Mouse (Mus musculus): ENCODE results near the gene Golga7b.

The Golga7b gene

DNA sequence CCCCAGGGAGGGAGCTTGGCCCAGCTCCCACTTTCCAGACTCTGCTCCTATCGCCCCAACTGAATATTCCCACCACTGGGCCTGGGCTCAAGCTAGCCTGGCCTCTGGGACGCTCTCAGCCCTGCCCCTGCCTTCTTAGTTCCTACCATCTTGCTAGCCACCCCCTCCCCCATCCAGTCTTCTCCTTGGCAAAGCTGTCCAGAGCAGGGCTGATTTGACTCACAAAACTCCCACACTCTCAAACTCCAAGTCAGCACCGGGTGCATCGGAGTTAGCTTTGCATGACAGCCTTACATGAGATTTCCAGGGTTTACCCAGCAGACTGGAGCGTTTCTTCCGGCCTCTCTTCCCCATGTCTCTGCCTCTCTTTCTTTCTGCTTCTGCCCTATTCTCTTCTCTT, 45.8 kb downstream of the Golga7b start:
- DNase-seq (ENCODE audit: low read depth, low spot score): no peak

DNA sequence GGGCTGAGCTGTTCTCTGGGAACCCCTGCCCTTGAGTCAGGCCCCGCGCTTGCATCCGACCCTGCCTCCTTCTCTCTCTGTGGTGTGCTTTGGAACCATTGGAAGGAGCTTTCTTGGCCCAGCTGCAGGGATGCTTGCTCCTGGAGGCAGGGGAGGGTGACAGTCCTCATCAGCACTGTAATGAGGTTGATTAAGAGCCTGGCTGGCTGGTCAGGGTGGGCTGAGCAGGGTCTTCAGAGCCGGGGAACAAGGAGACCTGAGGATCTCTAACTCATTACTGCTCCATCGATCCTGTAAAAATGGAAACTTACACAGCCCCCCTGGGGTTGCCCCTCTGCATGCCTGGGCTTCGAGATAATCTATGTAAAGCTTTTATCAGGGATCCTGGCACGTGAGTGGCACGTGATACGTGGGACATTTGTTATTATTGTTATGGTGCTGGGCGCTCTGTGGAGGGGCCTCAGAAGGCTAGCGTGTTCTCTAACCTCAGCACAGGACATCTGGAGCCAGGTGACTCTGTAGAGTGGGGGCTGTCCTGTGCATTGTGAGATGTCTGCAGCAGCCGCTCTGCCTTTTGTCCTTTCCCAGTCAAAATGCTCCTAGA, 55.9 kb downstream of the Golga7b start:
- no peak for DNase-seq (ENCODE audit: low read depth, low spot score)

DNA sequence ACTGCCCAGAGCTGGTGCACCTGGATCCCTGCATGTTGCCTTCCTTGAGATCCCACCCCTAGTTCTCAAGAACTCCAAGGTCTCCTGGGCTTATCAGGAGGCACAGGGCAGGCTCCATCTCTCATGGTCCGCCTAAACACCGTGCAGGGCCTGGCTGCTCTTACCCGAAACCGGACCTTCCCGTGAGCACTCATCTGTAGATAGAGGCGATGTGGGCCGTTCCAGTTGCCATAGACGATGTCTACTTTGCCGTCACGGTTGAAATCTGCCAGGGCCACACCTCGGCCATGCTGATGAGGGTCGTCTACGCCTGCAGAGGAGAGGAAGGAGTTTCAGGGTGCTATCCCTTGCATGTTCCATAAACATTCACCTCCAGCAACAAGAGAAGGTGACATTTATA, 57.1 kb downstream of the Golga7b start:
- no peak for DNase-seq (ENCODE audit: low read depth, low spot score)

DNA sequence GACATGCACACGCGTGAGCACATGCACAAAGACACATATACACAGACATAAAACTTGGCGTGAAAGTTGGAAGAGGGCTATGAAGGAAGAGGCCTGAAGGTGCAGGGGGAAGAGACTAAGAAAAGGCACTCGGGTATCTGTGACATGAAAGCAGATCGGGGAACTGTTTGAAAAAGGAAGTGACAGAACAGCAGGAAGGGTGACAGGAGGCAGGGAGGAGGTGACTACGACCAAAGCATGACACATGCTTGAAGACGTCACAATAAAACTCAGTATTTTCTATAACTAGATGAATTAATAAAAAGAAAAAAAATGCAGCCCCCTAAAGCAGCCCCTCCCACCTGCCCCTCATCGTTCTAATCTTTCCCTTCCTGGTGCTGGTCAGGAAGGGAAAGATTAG, 58.4 kb downstream of the Golga7b start:
- no peak for DNase-seq (ENCODE audit: low read depth, low spot score)

DNA sequence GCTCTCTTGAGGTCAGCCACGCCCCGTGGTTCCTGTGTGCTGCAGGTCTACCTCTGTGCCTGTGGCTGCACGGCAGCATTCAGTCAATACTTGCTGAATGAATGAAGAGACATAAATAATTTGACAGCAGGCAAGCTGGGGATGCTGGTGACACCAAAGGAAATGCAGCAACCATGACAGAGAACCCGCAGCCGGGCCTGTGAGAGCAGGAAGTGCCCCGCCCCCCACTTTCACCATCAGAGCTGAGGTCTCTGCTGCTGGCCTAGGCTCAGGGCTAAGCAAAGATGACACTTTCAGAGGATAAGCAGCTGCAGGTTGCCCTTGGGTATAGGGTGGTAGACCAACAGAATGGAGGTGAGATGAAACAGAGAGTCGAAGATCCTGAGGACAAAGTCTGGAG, 58.8 kb downstream of the Golga7b start:
- DNase-seq (ENCODE audit: low read depth, low spot score): no peak

DNA sequence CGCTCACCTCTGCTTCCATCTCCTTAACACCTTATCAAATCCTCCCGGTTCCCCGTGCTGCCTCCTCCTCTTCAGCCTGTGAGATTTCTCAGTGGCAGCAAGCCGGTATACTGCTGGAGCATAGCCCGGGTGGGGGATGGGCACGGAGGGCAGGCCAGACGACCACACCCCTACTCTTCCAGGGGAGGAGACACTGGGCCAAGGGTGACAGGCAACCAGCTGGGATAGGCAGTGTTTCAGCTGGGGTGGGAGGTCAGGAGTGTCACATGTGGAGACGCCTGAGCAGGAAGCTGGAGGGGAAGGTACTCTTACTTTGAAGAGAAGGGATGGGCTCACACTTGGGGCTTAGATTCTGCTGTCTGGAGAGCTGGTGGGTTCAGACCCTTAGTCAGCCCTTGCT, 59.6 kb downstream of the Golga7b start:
- DNase-seq (ENCODE audit: low read depth, low spot score): no peak

DNA sequence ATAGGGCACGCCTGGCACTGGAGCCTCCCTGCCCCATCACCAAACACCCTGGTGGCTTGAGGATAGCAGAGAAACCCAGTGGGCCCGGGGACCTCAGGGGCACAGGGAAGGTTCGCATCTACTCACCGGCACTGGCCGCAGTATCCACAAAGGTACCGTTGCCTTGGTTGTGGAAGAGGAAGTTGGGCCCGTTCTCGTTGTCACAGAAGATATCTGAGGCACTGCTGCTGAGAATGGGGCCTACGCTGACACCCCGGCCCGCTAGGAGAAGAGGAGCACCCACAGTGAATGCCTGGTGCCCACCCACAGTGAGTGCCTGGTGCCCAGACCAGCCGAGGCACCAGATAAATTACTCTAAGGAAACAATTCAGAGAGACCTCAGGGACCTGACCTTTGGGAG, 61.6 kb downstream of the Golga7b start:
- DNase-seq (ENCODE audit: low read depth, low spot score): no peak

DNA sequence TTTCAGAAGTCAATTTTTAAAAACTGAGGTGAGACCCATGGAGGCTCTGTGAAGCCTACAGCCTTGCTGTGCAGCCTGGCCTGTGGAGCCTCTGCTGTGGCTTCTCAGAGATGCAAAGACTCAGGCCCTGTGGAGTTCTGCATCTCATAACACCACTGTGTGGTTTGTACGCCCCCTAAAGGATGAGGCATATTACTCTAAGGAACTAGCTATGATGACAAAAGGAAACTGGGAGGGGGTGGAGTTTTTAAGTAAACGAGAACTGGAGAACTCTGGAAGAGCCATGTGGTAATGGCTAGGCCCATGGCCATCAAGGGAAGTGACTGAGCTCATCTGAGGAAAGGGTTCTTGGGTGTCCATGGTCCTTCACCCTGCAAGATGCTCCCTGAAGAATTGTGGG, 64.0 kb downstream of the Golga7b start:
- DNase-seq (ENCODE audit: low read depth, low spot score): no peak

DNA sequence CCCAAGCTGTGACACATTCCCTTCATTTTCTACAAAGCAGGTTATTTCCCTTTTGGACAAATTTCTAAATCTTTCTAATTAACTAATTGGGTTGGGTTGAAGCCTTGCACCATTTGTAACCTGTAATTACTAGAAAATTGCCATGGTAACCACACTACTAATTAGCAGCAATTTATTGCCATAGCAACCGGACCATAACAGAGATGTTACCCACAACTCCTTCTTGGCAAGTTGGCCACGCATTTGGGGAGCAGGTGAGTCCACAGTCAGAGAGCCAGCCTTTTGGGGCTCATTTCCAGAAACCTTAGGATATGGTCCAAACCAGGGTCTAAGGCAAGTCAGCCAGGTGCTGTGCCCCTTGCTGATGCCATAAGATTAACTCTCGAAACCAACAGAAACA, 64.8 kb downstream of the Golga7b start:
- DNase-seq (ENCODE audit: low read depth, low spot score): no peak

DNA sequence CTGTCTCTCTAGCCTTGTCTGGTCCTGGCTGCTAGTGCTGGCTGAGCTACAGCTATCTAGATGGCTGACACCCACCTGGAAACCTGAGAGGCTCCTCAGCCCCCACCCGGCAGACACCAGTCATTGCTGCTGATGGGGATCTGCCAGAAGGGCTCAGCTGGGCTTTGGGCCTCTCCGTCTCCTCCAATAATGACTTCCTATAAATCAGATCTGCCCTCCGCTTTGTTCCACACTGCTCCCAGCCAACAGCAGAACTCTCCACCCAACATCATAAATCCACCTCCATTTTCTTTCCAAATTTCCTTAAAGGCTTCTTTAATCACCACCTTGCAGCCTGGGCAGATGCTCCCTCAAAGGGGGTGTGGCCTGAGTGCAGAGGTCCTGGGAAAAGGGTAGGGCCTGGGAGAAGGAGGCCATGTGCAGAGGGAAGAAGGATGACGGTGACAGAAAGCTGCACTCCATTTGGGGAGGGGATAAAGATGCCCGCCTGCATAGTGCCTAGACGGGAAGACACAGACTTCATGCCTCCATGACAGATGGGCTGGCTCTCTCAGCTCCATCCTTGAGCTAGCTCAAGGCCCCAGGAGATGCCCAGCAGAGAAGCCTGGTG, 67.8 kb downstream of the Golga7b start:
- no peak for DNase-seq (ENCODE audit: low read depth, low spot score)

DNA sequence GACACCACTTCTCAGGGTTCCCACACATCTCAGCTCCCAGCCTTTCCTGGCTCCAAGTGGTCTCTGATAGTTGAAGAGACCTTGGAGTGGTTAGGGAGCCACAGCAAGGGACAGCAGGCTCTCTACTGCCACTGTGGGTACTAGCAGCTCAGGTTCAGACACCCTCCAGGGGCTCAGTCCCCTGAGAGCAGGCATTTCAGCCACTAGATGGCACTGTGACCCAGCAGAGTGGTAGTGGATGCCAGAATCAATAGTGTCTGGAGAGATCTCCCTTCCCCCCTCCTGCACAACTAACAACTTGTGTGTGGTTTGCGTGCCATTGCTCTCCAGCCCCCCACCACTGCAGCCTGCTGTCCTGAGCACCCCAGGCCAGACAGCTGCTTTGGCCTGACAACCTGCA, 68.5 kb downstream of the Golga7b start:
- DNase-seq (ENCODE audit: low read depth, low spot score): no peak

DNA sequence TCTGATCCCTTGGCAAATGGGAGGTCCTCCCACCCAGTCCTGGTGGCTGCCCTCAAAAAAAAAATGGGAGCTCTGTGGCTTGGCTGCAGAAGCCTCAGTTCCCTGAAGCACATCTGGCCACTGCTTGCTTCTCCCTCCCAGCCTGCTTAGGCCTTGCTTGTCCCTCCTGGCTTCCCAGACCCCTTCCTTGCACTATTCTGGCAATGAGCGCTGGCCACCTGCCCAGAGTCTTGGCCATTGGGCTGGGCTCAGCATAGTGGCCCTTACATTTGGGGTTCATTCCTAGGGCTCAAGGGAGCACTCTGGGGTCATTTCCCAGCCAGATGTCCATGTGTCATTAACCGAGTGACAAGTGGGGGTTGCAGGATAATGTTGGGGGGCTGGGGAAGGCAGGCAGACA, 69.2 kb downstream of the Golga7b start:
- DNase-seq (ENCODE audit: low read depth, low spot score): peak; percentile 21

DNA sequence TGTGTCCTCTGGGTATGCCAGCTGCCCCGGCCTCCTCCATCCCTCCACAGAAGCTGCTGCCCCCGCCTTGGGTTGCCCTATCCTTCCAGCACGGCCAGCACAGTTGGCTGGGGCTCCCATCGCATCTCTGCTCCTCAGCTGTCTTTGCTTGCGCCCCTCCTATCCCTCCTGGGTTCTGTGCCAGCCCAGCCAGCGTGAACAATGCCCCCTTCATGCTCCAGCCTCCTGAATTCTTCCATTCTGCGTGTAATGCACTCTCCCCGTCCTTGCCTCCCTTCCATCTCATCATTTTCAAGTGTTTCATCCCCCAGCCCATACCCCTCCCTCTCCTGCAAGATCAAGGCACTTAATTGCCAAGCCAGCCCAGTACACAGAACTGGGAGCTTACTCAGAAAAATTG, 69.6 kb downstream of the Golga7b start:
- no peak for DNase-seq (ENCODE audit: low read depth, low spot score)

DNA sequence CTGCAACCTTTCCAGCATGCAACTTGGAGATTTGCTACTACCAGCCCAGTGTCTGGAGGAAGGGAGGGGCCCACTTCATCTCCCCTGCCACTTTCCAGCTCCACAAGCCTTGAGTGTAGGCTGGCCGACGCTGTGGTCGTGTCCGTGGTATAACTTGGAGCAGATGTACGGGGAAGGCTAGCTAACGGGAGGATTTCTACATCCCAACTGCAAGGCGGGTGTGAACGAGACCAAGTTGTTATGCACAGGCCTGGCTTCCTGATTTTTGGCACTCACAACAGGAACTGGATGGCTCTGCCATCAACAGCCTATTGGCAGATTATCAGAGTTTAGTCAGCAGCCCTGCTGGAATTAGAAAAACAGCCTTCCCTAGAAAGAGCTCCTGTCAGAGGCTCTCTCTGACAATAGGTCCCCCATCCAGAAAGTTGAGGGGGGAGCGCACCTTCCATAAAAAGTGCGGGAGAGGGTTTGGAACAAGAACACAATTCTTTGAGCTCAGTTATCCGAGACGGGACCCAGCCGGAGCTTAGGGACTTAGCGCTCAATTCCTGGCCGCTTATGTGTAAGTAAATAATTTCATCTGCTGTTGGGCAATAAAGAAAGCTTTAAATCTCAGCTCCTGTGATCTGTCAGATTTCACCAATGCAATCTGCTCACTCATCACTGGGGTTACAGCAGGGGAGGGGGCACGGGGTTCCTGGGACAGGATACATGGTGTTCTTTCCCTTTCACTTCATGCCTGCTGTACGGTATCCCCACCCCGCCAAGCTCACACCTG, 70.5 kb downstream of the Golga7b start:
- no peak for DNase-seq (ENCODE audit: low read depth, low spot score)

Measured in skeletal muscle tissue, adult 2 months (tissue).